ENCODE assay signal across 10 mouse cellular contexts in genomic region chr4:121227072-121227471, GRCm38 (mm10). TPM values are rescaled to one million over a fixed set of nuclear protein-coding genes. Genes with fewer than 3 reads are reported as not detected.
DNase-seq lines count a peak whose midpoint lies in the region; ATAC-seq and TF ChIP-seq lines count a peak whose summit lies in the region.
"Had no signal": no experiment of that assay in that cellular context is flagged by ENCODE, and none has a peak within 500 bp of the region (broad histone marks: within the 10 kb centered on the region; RNA-seq: fewer than 3 reads in every experiment).

No protein-coding gene starts in this region.

- no peak for ATAC-seq in midbrain, postnatal 0 days (ENCODE audit: low FRiP score)
- ATAC-seq in midbrain, embryonic 16.5 days, result no peak
- ATAC-seq: forebrain, embryonic 15.5 days had no signal

- no peaks in the 10 kb centered on the region for H3K27me3 ChIP-seq in midbrain, postnatal 0 days (ENCODE audit: insufficient read depth, low read length)
- H3K27me3 ChIP-seq in midbrain, embryonic 16.5 days (ENCODE audit: control insufficient read depth, insufficient read depth, low read depth, low read length), result no peaks in the 10 kb centered on the region
- H3K27me3 ChIP-seq: embryonic facial prominence, embryonic 12.5 days; forebrain, embryonic 15.5 days had no signal

- H3K4me2 ChIP-seq in midbrain, postnatal 0 days (ENCODE audit: low read depth, low read length, poor library complexity, severe bottlenecking), result no peak overlapping the region
- H3K4me2 ChIP-seq in midbrain, embryonic 16.5 days (ENCODE audit: low read length), result no peak overlapping the region
- H3K4me2 ChIP-seq: embryonic facial prominence, embryonic 12.5 days; forebrain, embryonic 15.5 days had no signal

- H3K9ac ChIP-seq in midbrain, postnatal 0 days (replicated peaks; ENCODE audit: low read length, poor library complexity, severe bottlenecking), result no peak overlapping the region
- H3K9ac ChIP-seq in midbrain, embryonic 16.5 days (ENCODE audit: low read depth, low read length), result no peak overlapping the region
- H3K9ac ChIP-seq: embryonic facial prominence, embryonic 12.5 days; forebrain, embryonic 15.5 days had no signal

- no peaks in the 10 kb centered on the region for H3K9me3 ChIP-seq in midbrain, postnatal 0 days (ENCODE audit: low read length)
- no peaks in the 10 kb centered on the region for H3K9me3 ChIP-seq in midbrain, embryonic 16.5 days (replicated peaks; ENCODE audit: control insufficient read depth, low read length, poor library complexity, severe bottlenecking)
- H3K9me3 ChIP-seq: embryonic facial prominence, embryonic 12.5 days; forebrain, embryonic 15.5 days had no signal

- WGBS in midbrain, postnatal 0 days, result 48% methylated on average over 1 of the region's 1 CpGs
- 69% methylated on average over 1 of the region's 1 CpGs for WGBS in midbrain, embryonic 16.5 days

- peak; percentile 62 for DNase-seq in gastrocnemius, adult 2 months
- DNase-seq in gastrocnemius, postnatal 36 days, result no peak
- DNase-seq in midbrain, postnatal 0 days (ENCODE audit: low spot score), result peak; percentile 51
- peak; percentile 48 to 80 for DNase-seq in layer of hippocampus, adult 18-20 months (ENCODE audit: low spot score in 2 of 2)
- no peak for DNase-seq in c-Kit-positive CD71-positive TER-119-positive erythroid progenitor cells, embryonic 14.5 days (ENCODE audit: low spot score)
- no peak for DNase-seq in spleen, postnatal 36 days (ENCODE audit: low spot score in 2 of 2)
- DNase-seq: thymus, postnatal 4 days had no signal

- intact Hi-C loops in gastrocnemius, adult 2 months (cut with DNase I), result no loop called here
- intact Hi-C loops in gastrocnemius, postnatal 36 days (cut with DNase I), result no loop called here

- H3K27ac ChIP-seq in gastrocnemius, adult 2 months, result peak overlapping the region; percentile 24; the same call in 1 of the 2 replicates
- H3K27ac ChIP-seq in midbrain, postnatal 0 days (ENCODE audit: low read depth, low read length), result no peak overlapping the region
- no peak overlapping the region for H3K27ac ChIP-seq in midbrain, embryonic 16.5 days (ENCODE audit: low read length)
- H3K27ac ChIP-seq: embryonic facial prominence, embryonic 12.5 days; forebrain, embryonic 15.5 days had no signal

- no peak overlapping the region for H3K4me3 ChIP-seq in gastrocnemius, adult 2 months
- H3K4me3 ChIP-seq in midbrain, postnatal 0 days (ENCODE audit: low read depth, low read length), result no peak overlapping the region
- H3K4me3 ChIP-seq in midbrain, embryonic 16.5 days (ENCODE audit: low read depth, low read length), result no peak overlapping the region
- H3K4me3 ChIP-seq: embryonic facial prominence, embryonic 12.5 days; forebrain, embryonic 15.5 days had no signal

- H3K36me3 ChIP-seq in midbrain, postnatal 0 days (ENCODE audit: insufficient read depth, low read length), result no peaks in the 10 kb centered on the region
- no peaks in the 10 kb centered on the region for H3K36me3 ChIP-seq in midbrain, embryonic 16.5 days (ENCODE audit: control insufficient read depth, insufficient read depth, low read length)
- H3K36me3 ChIP-seq: embryonic facial prominence, embryonic 12.5 days; forebrain, embryonic 15.5 days had no signal

- TF ChIP-seq CTCF in gastrocnemius, adult 2 months (IDR thresholded peaks at IDR 0.05), result peak; percentile 43; the same call in 1 of the 2 replicates
- TF ChIP-seq CTCF in midbrain, postnatal 0 days (IDR thresholded peaks at IDR 0.05), result no peak

- H3K4me1 ChIP-seq in midbrain, postnatal 0 days (ENCODE audit: insufficient read depth, low read length), result no peaks in the 10 kb centered on the region
- H3K4me1 ChIP-seq in midbrain, embryonic 16.5 days (ENCODE audit: control insufficient read depth, insufficient read depth, low read length), result peaks cover 9% of the 10 kb centered on the region; the same call in 1 of the 2 replicates

RNA-seq across cellular contexts. Expression of gene Rlf, which starts 12.2 kb away (rescaled TPM):
- 1 to 10 TPM; 8.0 to 9.8 TPM for total RNA-seq in gastrocnemius, adult 2 months (2021)
- total RNA-seq in gastrocnemius, postnatal 36 days (2021), result 1 to 10 TPM; 6.8 to 7.6 TPM
- 32.1 and 40.8 TPM in 2 replicates for total RNA-seq in midbrain, postnatal 0 days (2014; rRNA removed)
- polyA plus RNA-seq in midbrain, postnatal 0 days (2015; fragmentation: Nextera tagmentation; extraction: Ambion mirVana), result 14.9 and 19.4 TPM in 2 replicates
- polyA plus RNA-seq in midbrain, embryonic 16.5 days (2015; fragmentation: Nextera tagmentation; extraction: Ambion mirVana), result 29.3 and 33.4 TPM in 2 replicates
- 10 to 100 TPM; 27.8 to 29.7 TPM for total RNA-seq in layer of hippocampus, adult 18-20 months (2021)

Comparison
In these comparisons a context has a peak if more than half of its experiments do, and no peak if none do; other contexts are left out.
1. DNase-seq: peak in gastrocnemius, adult 2 months (single experiment), midbrain, postnatal 0 days (single experiment) and layer of hippocampus, adult 18-20 months (2 of 2); none in gastrocnemius, postnatal 36 days (0 of 2), c-Kit-positive CD71-positive TER-119-positive erythroid progenitor cells, embryonic 14.5 days (single experiment) and spleen, postnatal 36 days (0 of 2).